Mouse (Mus musculus) urinary bladder, postnatal 14 days (tissue): ENCODE measurements around the gene Amh.

Experiments used
- DNase-seq: peaks from one replicate; pipeline ENCODE4 v3.0.0; 2021; ENCODE audit warnings: low spot score

The Amh gene

GRCm38 (mm10) chr10:80804916-80805315 lies at the start of gene Amh:
Amh (plus strand) TSS chr10:80805243.
- DNase-seq: no peak

- no peak for DNase-seq
Measured at GRCm38 (mm10) chr10:80755291-80756015, 49.6 kb upstream of the Amh start.

- DNase-seq: no peak
Measured at GRCm38 (mm10) chr10:80756099-80756498, 48.9 kb upstream of the Amh start.

GRCm38 (mm10) chr10:80756509-80756908 lies 48.5 kb upstream of the Amh start:
- no peak for DNase-seq

- no peak for DNase-seq
Measured at GRCm38 (mm10) chr10:80756967-80757366, 48.1 kb upstream of the Amh start.

GRCm38 (mm10) chr10:80757717-80758116 lies 47.3 kb upstream of the Amh start:
- peak; percentile 78 for DNase-seq

GRCm38 (mm10) chr10:80758651-80759050 lies 46.4 kb upstream of the Amh start:
- DNase-seq: no peak

- DNase-seq: no peak
Measured at GRCm38 (mm10) chr10:80760596-80761524, 44.2 kb upstream of the Amh start.

GRCm38 (mm10) chr10:80761821-80762220 lies 43.2 kb upstream of the Amh start:
- DNase-seq: no peak

GRCm38 (mm10) chr10:80763502-80763901 lies 41.5 kb upstream of the Amh start:
- no peak for DNase-seq

- no peak for DNase-seq
Measured at GRCm38 (mm10) chr10:80765746-80766145, 39.3 kb upstream of the Amh start.

- DNase-seq: no peak
Measured at GRCm38 (mm10) chr10:80766161-80766815, 38.8 kb upstream of the Amh start.

GRCm38 (mm10) chr10:80768365-80768764 lies 36.7 kb upstream of the Amh start:
- DNase-seq: no peak

GRCm38 (mm10) chr10:80773816-80774215 lies 31.2 kb upstream of the Amh start:
- DNase-seq: no peak

GRCm38 (mm10) chr10:80774549-80774948 lies 30.5 kb upstream of the Amh start:
- peak; percentile 82 for DNase-seq

GRCm38 (mm10) chr10:80774981-80775380 lies 30.1 kb upstream of the Amh start:
- DNase-seq: no peak

- DNase-seq: no peak
Measured at GRCm38 (mm10) chr10:80775731-80776130, 29.3 kb upstream of the Amh start.

GRCm38 (mm10) chr10:80776358-80776869 lies 28.6 kb upstream of the Amh start:
- DNase-seq: peak; percentile 66

GRCm38 (mm10) chr10:80777123-80777522 lies 27.9 kb upstream of the Amh start:
- DNase-seq: no peak

- DNase-seq: no peak
Measured at GRCm38 (mm10) chr10:80779565-80779964, 25.5 kb upstream of the Amh start.

GRCm38 (mm10) chr10:80784302-80784701 lies 20.7 kb upstream of the Amh start:
- DNase-seq: no peak

- no peak for DNase-seq
Measured at GRCm38 (mm10) chr10:80784871-80785270, 20.2 kb upstream of the Amh start.
